Mouse (Mus musculus) frontal cortex, adult 2 months (tissue): ENCODE measurements around the gene Il2. TPM values are rescaled to one million over a fixed set of nuclear protein-coding genes. Genes with fewer than 3 reads are reported as not detected.

Source experiments
- DNase-seq, 2 experiments: peaks; one replicate each; pipeline ENCODE4 v3.0.0; 2022; ENCODE audit warnings: low spot score in 1 of 2; ENCODE audit errors: extremely low spot score in 1 of 2
- polyA plus RNA-seq: library from polyadenylated mRNA; depleted of rRNA; stranded (reverse); fragments of >200 nt; gene quantifications from 2 replicates; pipeline ENCODE4 v1.2.3, GENCODE M21; 2012; rRNA removed

The Il2 gene
- polyA plus RNA-seq, result 0.16 TPM in 1 of 2 replicates, not detected in the other

- DNase-seq, result no peak
Observed at GRCm38 (mm10) chr3:37125655-37126054, at the start of gene Il2. TSS of gene Il2 (minus strand) at chr3:37125959.

- no peak for DNase-seq
Observed at GRCm38 (mm10) chr3:37174711-37175572, 49.2 kb upstream of the Il2 start.

- no peak for DNase-seq
Observed at GRCm38 (mm10) chr3:37173285-37173684, 47.5 kb upstream of the Il2 start.

- DNase-seq, result no peak
Observed at GRCm38 (mm10) chr3:37169283-37169682, 43.5 kb upstream of the Il2 start.

- DNase-seq, result no peak
Observed at GRCm38 (mm10) chr3:37161096-37161495, 35.3 kb upstream of the Il2 start.

GRCm38 (mm10) chr3:37158246-37158645 lies 32.5 kb upstream of the Il2 start:
- DNase-seq, result no peak

GRCm38 (mm10) chr3:37157082-37157481 lies 31.3 kb upstream of the Il2 start:
- no peak for DNase-seq

GRCm38 (mm10) chr3:37154396-37154795 lies 28.6 kb upstream of the Il2 start:
- DNase-seq, result no peak

- no peak for DNase-seq
Observed at GRCm38 (mm10) chr3:37153004-37153403, 27.2 kb upstream of the Il2 start.

GRCm38 (mm10) chr3:37152274-37152673 lies 26.5 kb upstream of the Il2 start:
- DNase-seq, result peak in 1 of 2 experiments; percentile 2

- no peak for DNase-seq
Observed at GRCm38 (mm10) chr3:37146810-37147209, 21.1 kb upstream of the Il2 start.

- no peak for DNase-seq
Observed at GRCm38 (mm10) chr3:37146406-37146805, 20.6 kb upstream of the Il2 start.

GRCm38 (mm10) chr3:37144979-37145378 lies 19.2 kb upstream of the Il2 start:
- no peak for DNase-seq

- no peak for DNase-seq
Observed at GRCm38 (mm10) chr3:37141827-37142226, 16.1 kb upstream of the Il2 start.

- no peak for DNase-seq
Observed at GRCm38 (mm10) chr3:37140168-37140906, 14.6 kb upstream of the Il2 start.

GRCm38 (mm10) chr3:37139192-37139591 lies 13.4 kb upstream of the Il2 start:
- no peak for DNase-seq

GRCm38 (mm10) chr3:37137231-37137630 lies 11.5 kb upstream of the Il2 start:
- DNase-seq, result no peak

- DNase-seq, result no peak
Observed at GRCm38 (mm10) chr3:37129063-37129462, 3.3 kb upstream of the Il2 start.

- DNase-seq, result no peak
Observed at GRCm38 (mm10) chr3:37128269-37128668, 2.5 kb upstream of the Il2 start.

- no peak for DNase-seq
Observed at GRCm38 (mm10) chr3:37126162-37126561, 403 bp upstream of the Il2 start.

- no peak for DNase-seq
Observed at GRCm38 (mm10) chr3:37090721-37091120, 35.0 kb downstream of the Il2 start.

GRCm38 (mm10) chr3:37084860-37085259 lies 40.9 kb downstream of the Il2 start:
- no peak for DNase-seq
